Mouse (Mus musculus) adrenal gland, adult 10 weeks (tissue): ENCODE data around the gene Coa3. TPM values are rescaled to one million over a fixed set of nuclear protein-coding genes. Genes with fewer than 3 reads are reported as not detected.

Source experiments
- polyA plus RNA-seq: library from polyadenylated mRNA; stranded (reverse); fragments of 350-450 nt; fragmentation: Illumina TruSeq; extraction: RNeasy Lipid Tissue Mini Kit (QIAGEN cat#74804); gene quantifications from one replicate; pipeline ENCODE4 v1.2.3, GENCODE M21; 2014; ENCODE audit warnings: low read depth, low replicate concordance

Coa3 gene
- polyA plus RNA-seq, result 5.0 TPM

GRCm38 (mm10) chr11:101278223-101279192, at the start of gene Coa3, which contains the start of gene Cntd1:
TSS of gene Coa3 (minus strand) at chr11:101279114.
TSS of gene Cntd1 (plus strand) at chr11:101279012.

GRCm38 (mm10) chr11:101324763-101325162, 45.8 kb upstream of the Coa3 start, which contains the start of gene Aoc2:
TSS of gene Aoc2 (plus strand) at chr11:101325063.

GRCm38 (mm10) chr11:101315665-101316500, 37.0 kb upstream of the Coa3 start, which contains the start of gene Psme3:
TSS of gene Psme3 (plus strand) at chr11:101316213.

DNA sequence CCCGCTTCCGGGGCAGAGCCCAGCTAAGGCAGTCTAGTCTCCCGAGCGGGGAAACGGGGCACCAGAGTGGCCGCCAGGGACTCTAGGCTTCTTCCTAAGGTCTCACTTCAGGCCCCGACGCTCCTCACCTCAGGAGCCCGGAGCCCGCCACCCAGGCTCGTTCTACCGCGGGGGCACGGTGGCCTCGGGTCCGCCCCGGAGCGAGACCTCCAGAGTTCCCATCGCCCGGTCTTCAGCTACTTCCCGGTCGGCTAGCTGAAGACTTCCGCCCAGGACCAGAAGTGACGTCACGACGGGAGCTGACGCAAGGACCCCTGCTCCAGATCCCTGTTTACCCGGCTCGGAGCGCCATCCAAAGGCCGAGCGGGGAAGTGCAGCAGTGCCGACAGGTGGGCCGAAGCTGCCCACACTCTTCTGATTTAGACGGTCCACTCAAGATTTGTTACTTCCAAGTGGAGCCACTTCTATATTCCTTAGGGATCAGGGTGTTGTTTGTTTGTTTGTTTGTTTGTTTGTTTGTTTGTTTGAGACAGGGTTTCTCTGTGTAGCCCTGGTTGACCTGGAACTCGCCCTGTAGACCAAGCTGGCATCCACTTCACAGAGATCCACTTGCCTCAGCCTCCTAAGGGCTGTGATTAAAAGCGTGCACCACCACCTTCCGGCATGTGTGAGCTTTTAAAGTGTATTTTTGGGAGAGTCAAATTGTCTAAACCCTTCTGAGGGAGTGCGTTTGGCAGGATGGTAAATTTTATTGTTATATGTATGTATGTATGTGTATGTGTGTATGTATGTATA, 23.3 kb upstream of the Coa3 start, which contains the start of gene Becn1:
Gene Becn1, minus strand, starts transcription at position 283 of the 795 bp plus-strand sequence.

DNA sequence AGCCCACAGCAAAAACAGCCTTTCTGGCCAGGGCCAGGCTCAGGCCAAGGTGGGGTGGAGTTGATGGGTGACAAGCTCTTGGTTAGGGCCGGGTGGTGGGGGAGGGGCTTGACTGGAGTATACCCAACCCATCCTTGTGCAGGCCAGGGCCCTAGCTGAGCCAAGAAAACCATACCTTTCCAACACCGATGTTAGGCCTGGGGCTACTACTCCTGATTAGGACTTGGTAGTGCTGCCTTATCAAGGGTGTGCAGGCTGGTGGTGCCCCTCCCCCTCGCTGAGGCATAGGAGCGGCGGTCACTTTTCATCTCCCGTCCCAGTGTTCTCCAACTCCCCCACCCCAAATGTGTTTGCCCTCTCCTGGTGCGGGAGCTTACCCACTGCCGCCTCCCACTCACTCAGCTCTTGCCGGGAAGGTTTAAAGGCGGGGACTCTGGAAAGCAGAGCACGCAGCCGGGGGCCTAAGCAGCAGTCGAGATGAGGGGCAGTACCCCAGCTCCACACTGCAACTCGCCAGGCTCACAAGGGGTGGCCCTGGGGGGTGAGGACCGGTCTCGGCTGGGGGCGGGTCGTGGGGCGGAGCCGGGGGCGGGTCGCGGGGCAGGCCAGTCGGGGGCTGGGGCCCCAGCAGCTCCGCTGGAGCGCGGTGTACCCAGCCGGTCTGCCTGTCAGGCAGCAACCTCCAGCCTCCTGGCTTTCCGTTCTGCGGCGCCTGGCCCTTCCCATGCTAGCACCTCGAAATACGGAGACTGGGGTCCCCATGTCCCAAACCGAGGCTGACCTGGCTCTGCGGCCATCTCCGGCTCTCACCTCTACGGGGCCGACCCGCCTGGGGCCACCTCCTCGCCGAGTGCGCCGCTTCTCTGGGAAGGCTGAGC, 18.7 kb downstream of the Coa3 start, which contains the start of gene Wnk4:
Gene Wnk4, plus strand, starts transcription at position 620 of the 878 bp plus-strand sequence.

DNA sequence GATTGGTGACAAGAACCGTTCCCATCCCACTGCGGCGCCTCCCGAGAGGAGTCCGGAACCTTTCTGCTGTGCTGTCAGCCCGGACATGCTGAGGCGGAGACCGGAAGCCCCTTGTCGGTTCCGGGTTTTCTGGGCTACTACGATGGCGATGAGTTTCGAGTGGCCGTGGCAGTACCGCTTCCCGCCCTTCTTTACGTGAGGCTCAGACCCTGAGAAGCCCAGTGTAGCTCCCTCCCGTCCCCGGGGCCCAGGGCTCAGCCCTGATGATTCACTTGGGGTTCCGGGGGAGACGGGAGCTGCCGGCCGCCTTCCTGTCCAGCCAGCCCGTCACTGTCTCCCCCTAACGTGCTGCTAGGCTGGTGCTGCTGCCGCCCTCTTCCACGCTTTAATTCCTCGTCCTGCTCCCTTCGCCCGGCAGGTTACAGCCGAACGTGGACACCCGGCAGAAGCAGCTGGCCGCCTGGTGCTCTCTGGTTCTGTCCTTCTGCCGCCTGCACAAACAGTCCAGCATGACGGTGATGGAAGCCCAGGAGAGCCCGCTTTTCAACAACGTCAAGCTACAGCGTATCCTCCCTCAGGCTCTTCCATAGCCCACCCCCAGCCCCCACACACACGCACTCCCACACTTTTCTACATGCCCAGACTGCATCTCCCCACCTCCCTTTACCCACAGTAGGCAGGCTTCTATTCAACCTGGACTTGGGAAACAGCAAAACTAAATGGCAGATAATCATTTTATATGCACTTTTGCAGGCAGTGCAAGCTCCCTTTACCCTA, 25.1 kb downstream of the Coa3 start, which contains the start of gene Vps25:
Gene Vps25, plus strand, starts transcription at position 95 of the 777 bp plus-strand sequence.

GRCm38 (mm10) chr11:101245855-101246701, 32.8 kb downstream of the Coa3 start, which contains the start of gene Ramp2:
TSS of gene Ramp2 (plus strand) at chr11:101246028.

Other genes starting within 250 kb of the Coa3 start
- 0.76 TPM for gene Naglu, start 209.1 kb downstream of the Coa3 start, polyA plus RNA-seq
- not detected for gene Hsd17b1, start 200.7 kb downstream of the Coa3 start, polyA plus RNA-seq
- 5.5 TPM for gene Coasy, start 196.5 kb downstream of the Coa3 start, polyA plus RNA-seq
- gene Mlx, start 191.8 kb downstream of the Coa3 start, polyA plus RNA-seq, result 51.7 TPM
- 4.3 TPM for gene Psmc3ip, start 183.7 kb downstream of the Coa3 start, polyA plus RNA-seq
- gene Retreg3, start 159.2 kb downstream of the Coa3 start, polyA plus RNA-seq, result 40.1 TPM
- gene Tubg1, start 159.2 kb downstream of the Coa3 start, polyA plus RNA-seq, result 3.0 TPM
- not detected for gene Tubg2, start 123.2 kb downstream of the Coa3 start, polyA plus RNA-seq
- 0.17 TPM for gene Cntnap1, start 108.6 kb downstream of the Coa3 start, polyA plus RNA-seq
- not detected for gene Plekhh3, start 107.8 kb downstream of the Coa3 start, polyA plus RNA-seq
- not detected for gene Ccr10, start 103.7 kb downstream of the Coa3 start, polyA plus RNA-seq
- 26.1 TPM for gene Ezh1, start 52.7 kb downstream of the Coa3 start, polyA plus RNA-seq
- gene Ramp2, start 33.1 kb downstream of the Coa3 start, polyA plus RNA-seq, result 6.6 TPM
- 99.3 TPM for gene Vps25, start 25.4 kb downstream of the Coa3 start, polyA plus RNA-seq
- not detected for gene Wnk4, start 18.5 kb downstream of the Coa3 start, polyA plus RNA-seq
- gene Cntd1, start 102 bp downstream of the Coa3 start, polyA plus RNA-seq, result 0.35 TPM
- gene Becn1, start 23.2 kb upstream of the Coa3 start, polyA plus RNA-seq, result 112 TPM
- 268 TPM for gene Psme3, start 37.1 kb upstream of the Coa3 start, polyA plus RNA-seq
- gene Aoc2, start 45.9 kb upstream of the Coa3 start, polyA plus RNA-seq, result not detected
- gene Aoc3, start 51.5 kb upstream of the Coa3 start, polyA plus RNA-seq, result 22.7 TPM
- 0.47 TPM for gene G6pc, start 88.4 kb upstream of the Coa3 start, polyA plus RNA-seq
- gene Aarsd1, start 138.5 kb upstream of the Coa3 start, polyA plus RNA-seq, result 8.6 TPM
- not detected for gene Gm27029, start 145.7 kb upstream of the Coa3 start, polyA plus RNA-seq
- 5.1 TPM for gene Rundc1, start 146.0 kb upstream of the Coa3 start, polyA plus RNA-seq
- 2.7 TPM for gene Ptges3l, start 146.2 kb upstream of the Coa3 start, polyA plus RNA-seq
- gene Rpl27, start 163.2 kb upstream of the Coa3 start, polyA plus RNA-seq, result 55.5 TPM
- gene Ifi35, start 169.3 kb upstream of the Coa3 start, polyA plus RNA-seq, result 3.5 TPM
- gene Rnd2, start 185.9 kb upstream of the Coa3 start, polyA plus RNA-seq, result 6.2 TPM
- 5.2 TPM for gene Vat1, start 187.1 kb upstream of the Coa3 start, polyA plus RNA-seq